In the genomic region with DNA sequence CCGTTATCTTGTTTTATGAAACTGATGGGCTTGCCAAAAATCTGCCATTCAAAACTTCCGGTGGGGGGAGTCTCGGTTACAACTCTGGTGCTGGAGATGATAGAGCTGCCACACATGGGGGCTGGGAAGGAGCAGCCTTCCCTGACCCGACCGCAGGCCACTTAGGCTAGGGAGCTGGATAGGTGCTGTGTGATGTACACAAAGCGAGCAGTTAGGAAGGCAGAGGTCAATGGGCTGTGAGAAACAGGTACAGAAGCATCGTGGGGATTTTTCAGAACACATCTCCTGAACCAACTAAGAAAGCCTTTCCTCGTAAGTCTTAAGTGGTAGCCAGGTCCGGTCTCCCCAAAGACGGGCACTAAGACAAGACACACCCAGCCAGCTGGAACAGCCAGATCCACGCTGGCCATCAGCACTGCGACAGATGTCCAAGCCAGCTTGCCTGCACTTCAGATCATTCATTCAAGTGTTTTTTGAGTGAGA, we compare ENCODE assay signal across 11 mouse cellular contexts.
DNase-seq lines count a peak whose midpoint lies in the region; ATAC-seq and TF ChIP-seq lines count a peak whose summit lies in the region.
"Had no signal": no experiment of that assay in that cellular context is flagged by ENCODE, and none has a peak within 500 bp of the region (broad histone marks: within the 10 kb centered on the region; RNA-seq: fewer than 3 reads in every experiment).

No protein-coding gene starts in this region.

- no peak overlapping the region for H3K9ac ChIP-seq in hindbrain, embryonic 13.5 days
- no peak overlapping the region for H3K9ac ChIP-seq in hindbrain, embryonic 11.5 days (ENCODE audit: low read depth, low read length)
- H3K9ac ChIP-seq: limb, embryonic 15.5 days had no signal

- no peak for ATAC-seq in hindbrain, embryonic 13.5 days (ENCODE audit: low FRiP score)
- no peak for ATAC-seq in hindbrain, embryonic 11.5 days (ENCODE audit: low FRiP score)

- no peak overlapping the region for H3K4me3 ChIP-seq in hindbrain, embryonic 13.5 days
- H3K4me3 ChIP-seq in hindbrain, embryonic 11.5 days (ENCODE audit: low read depth, low read length) = no peak overlapping the region
- H3K4me3 ChIP-seq in olfactory bulb, adult 2 months (ENCODE audit: insufficient read depth, low read depth, low read length) = no peak overlapping the region
- H3K4me3 ChIP-seq in kidney, adult 2 months (ENCODE audit: insufficient read depth, low read depth, low read length) = no peak overlapping the region
- H3K4me3 ChIP-seq: limb, embryonic 15.5 days; megakaryocyte, embryonic 14.5 days had no signal

- 76% methylated on average over 12 of the region's 12 CpGs for WGBS in hindbrain, embryonic 13.5 days
- WGBS in hindbrain, embryonic 11.5 days = 83% methylated on average over 12 of the region's 12 CpGs
- 49% methylated on average over 12 of the region's 12 CpGs for WGBS in olfactory bulb, adult 2 months
- WGBS in kidney, adult 2 months = 80% methylated on average over 12 of the region's 12 CpGs

- H3K9me3 ChIP-seq in hindbrain, embryonic 13.5 days = no peaks in the 10 kb centered on the region
- H3K9me3 ChIP-seq in hindbrain, embryonic 11.5 days (ENCODE audit: control insufficient read depth, low read length) = no peaks in the 10 kb centered on the region
- H3K9me3 ChIP-seq: limb, embryonic 15.5 days; megakaryocyte, embryonic 14.5 days had no signal

- no peak for DNase-seq in hindbrain, embryonic 11.5 days (ENCODE audit: low spot score)
- DNase-seq in right cerebral cortex, postnatal 10 days (ENCODE audit: low spot score in 2 of 2) = peak; percentile 67 to 84
- no peak for DNase-seq in right cerebral cortex, adult 18-20 months
- DNase-seq in gastrocnemius, postnatal 25 days = peak; percentile 42
- DNase-seq in embryo, embryonic 11 days = no peak
- no peak for DNase-seq in kidney, adult 2 months
- DNase-seq: kidney, adult 11 months had no signal

- no peaks in the 10 kb centered on the region for H3K27me3 ChIP-seq in hindbrain, embryonic 13.5 days
- H3K27me3 ChIP-seq in hindbrain, embryonic 11.5 days (ENCODE audit: control insufficient read depth, insufficient read depth, low read length) = no peaks in the 10 kb centered on the region
- H3K27me3 ChIP-seq in kidney, adult 2 months (replicated peaks; ENCODE audit: control insufficient read depth, insufficient read depth, low read length) = no peaks in the 10 kb centered on the region; the same call in 1 of the 2 replicates
- H3K27me3 ChIP-seq: limb, embryonic 15.5 days had no signal

- H3K36me3 ChIP-seq in hindbrain, embryonic 13.5 days = peaks cover 1% of the 10 kb centered on the region; the same call in 1 of the 2 replicates
- no peaks in the 10 kb centered on the region for H3K36me3 ChIP-seq in hindbrain, embryonic 11.5 days (ENCODE audit: control insufficient read depth, insufficient read depth, low read length)
- H3K36me3 ChIP-seq in kidney, adult 2 months (ENCODE audit: control insufficient read depth, insufficient read depth, low read length) = no peaks in the 10 kb centered on the region
- H3K36me3 ChIP-seq: limb, embryonic 15.5 days had no signal

- no peak for TF ChIP-seq POLR2A in olfactory bulb, adult 2 months (IDR thresholded peaks at IDR 0.05; ENCODE audit: insufficient read depth, low read depth, low read length)
- no peak for TF ChIP-seq POLR2A in kidney, adult 2 months (IDR thresholded peaks at IDR 0.05; ENCODE audit: low read depth, low read length)

- peak overlapping the region; percentile 58; the same call in 1 of the 2 replicates for H3K27ac ChIP-seq in hindbrain, embryonic 13.5 days
- H3K27ac ChIP-seq in hindbrain, embryonic 11.5 days (ENCODE audit: low read depth, low read length) = no peak overlapping the region
- peak overlapping the region; percentile 61; the same call in 1 of the 2 replicates for H3K27ac ChIP-seq in olfactory bulb, adult 2 months (ENCODE audit: insufficient read depth, low read depth, low read length)
- no peak overlapping the region for H3K27ac ChIP-seq in kidney, adult 2 months (ENCODE audit: insufficient read depth, low read depth, low read length)
- H3K27ac ChIP-seq: limb, embryonic 15.5 days had no signal

- TF ChIP-seq CTCF in olfactory bulb, adult 2 months (IDR thresholded peaks at IDR 0.05; ENCODE audit: insufficient read depth, low read depth, low read length) = no peak
- no peak for TF ChIP-seq CTCF in kidney, adult 2 months (conservative IDR thresholded peaks at IDR 0.05; ENCODE audit: insufficient read depth, insufficient read length, low read depth, low read length)

- no peak overlapping the region for H3K4me2 ChIP-seq in hindbrain, embryonic 13.5 days
- H3K4me2 ChIP-seq in hindbrain, embryonic 11.5 days (replicated peaks; ENCODE audit: low read depth, low read length) = no peak overlapping the region
- H3K4me2 ChIP-seq: limb, embryonic 15.5 days had no signal

- peaks cover 59% of the 10 kb centered on the region for H3K4me1 ChIP-seq in hindbrain, embryonic 13.5 days (replicated peaks)
- 0 out of 2 replicates have a peak, but pooled peaks cover 2% of the 10 kb centered on the region for H3K4me1 ChIP-seq in hindbrain, embryonic 11.5 days (replicated peaks; ENCODE audit: control insufficient read depth, insufficient read depth, low read length)
- peaks cover 20% of the 10 kb centered on the region for H3K4me1 ChIP-seq in olfactory bulb, adult 2 months (ENCODE audit: control insufficient read depth, insufficient read depth, low read length)
- H3K4me1 ChIP-seq in kidney, adult 2 months (ENCODE audit: control insufficient read depth, insufficient read depth, low read length) = no peaks in the 10 kb centered on the region
- H3K4me1 ChIP-seq: megakaryocyte, embryonic 14.5 days had no signal

Comparison
In these comparisons a context has a peak if more than half of its experiments do, and no peak if none do; other contexts are left out.
1. H3K27ac ChIP-seq: peak in hindbrain, embryonic 13.5 days (single experiment) and olfactory bulb, adult 2 months (single experiment); none in hindbrain, embryonic 11.5 days (single experiment) and kidney, adult 2 months (single experiment).
2. DNase-seq: peak in right cerebral cortex, postnatal 10 days (2 of 2) and gastrocnemius, postnatal 25 days (single experiment); none in hindbrain, embryonic 11.5 days (single experiment), right cerebral cortex, adult 18-20 months (single experiment), embryo, embryonic 11 days (single experiment) and kidney, adult 2 months (single experiment).